Mouse (Mus musculus): Measurements from ENCODE around the gene Catip. TPM values are rescaled to one million over a fixed set of nuclear protein-coding genes. Genes with fewer than 3 reads are reported as not detected.
A peak's percentile ranks its signal among the peaks of the same experiment; 100 is the strongest.

Gene Catip
- polyA plus RNA-seq, 1 experiment, result 0.39 TPM

DNA sequence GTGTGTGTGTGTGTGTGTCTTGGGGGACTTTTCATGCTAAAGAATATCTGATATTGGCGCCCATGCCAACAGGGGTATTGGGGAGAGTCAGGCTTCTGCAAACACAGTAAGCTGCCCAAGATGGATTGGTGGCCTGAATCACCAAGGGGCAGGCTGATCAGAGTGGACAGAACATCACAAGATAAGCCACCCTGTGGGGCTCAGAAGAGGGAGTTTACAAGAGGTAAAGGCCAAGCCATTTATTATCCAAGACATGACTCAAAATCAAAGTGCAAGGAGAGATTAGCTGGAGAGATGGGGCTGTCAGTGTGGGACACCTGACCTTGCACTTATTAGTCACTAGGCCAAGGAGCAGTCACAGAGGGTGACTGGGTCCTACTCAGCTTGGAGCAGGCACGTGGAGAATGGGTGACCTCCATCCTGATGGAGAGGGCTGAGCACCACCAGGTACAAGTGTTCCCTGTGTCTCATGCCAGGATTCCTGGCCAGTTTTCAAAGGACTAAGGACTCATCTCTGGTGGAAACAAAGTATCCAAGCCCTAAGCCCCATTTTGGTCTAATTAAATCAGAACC lies 49.9 kb downstream of the Catip start:
- Histone ChIP-seq H3K27ac (ENCODE audit: insufficient read depth, low read depth, low read length) (peak overlapping the region; percentile 99), H3K36me3 (ENCODE audit: control insufficient read depth, insufficient read depth, low read length) (peaks cover 40% of the 10 kb centered on the region), H3K27me3 (ENCODE audit: control insufficient read depth, insufficient read depth, low read length) (no peaks in the 10 kb centered on the region), H3K4me1 (ENCODE audit: control insufficient read depth, insufficient read depth, insufficient read length, low read length) (peaks cover 17% of the 10 kb centered on the region; the same call in 1 of the 2 replicates), H3K4me3 (ENCODE audit: low read depth, low read length) (peak overlapping the region; percentile 48)
- 37% methylated on average over 2 of the region's 2 CpGs for WGBS
- no peak for TF ChIP-seq CTCF (IDR thresholded peaks at IDR 0.05; ENCODE audit: extremely low read depth, insufficient read length, insufficient replicate concordance, low read depth, low read length)
- TF ChIP-seq POLR2A (IDR thresholded peaks at IDR 0.05; ENCODE audit: low read depth, low read length), result peak; percentile 71; the same call in 1 of the 2 replicates

GRCm38 (mm10) chr1:74412711-74413110 lies 50.8 kb downstream of the Catip start:
- no peak for TF ChIP-seq POLR2A (IDR thresholded peaks at IDR 0.05; ENCODE audit: low read depth, low read length)
- TF ChIP-seq CTCF (IDR thresholded peaks at IDR 0.05; ENCODE audit: extremely low read depth, insufficient read length, insufficient replicate concordance, low read depth, low read length), result no peak

GRCm38 (mm10) chr1:74415143-74415542 lies 53.2 kb downstream of the Catip start:
- Histone ChIP-seq H3K4me3 (ENCODE audit: low read depth, low read length) (peak overlapping the region; percentile 42), H3K27me3 (ENCODE audit: control insufficient read depth, insufficient read depth, low read length) (no peaks in the 10 kb centered on the region), H3K36me3 (ENCODE audit: control insufficient read depth, insufficient read depth, low read length) (peaks cover 68% of the 10 kb centered on the region), H3K27ac (ENCODE audit: insufficient read depth, low read depth, low read length) (peak overlapping the region; percentile 94), H3K4me1 (ENCODE audit: control insufficient read depth, insufficient read depth, insufficient read length, low read length) (peaks cover 31% of the 10 kb centered on the region)
- TF ChIP-seq CTCF (IDR thresholded peaks at IDR 0.05; ENCODE audit: extremely low read depth, insufficient read length, insufficient replicate concordance, low read depth, low read length) (no peak), POLR2A (IDR thresholded peaks at IDR 0.05; ENCODE audit: low read depth, low read length) (peak; percentile 84)
- WGBS, result 20% methylated on average over 4 of the region's 4 CpGs

More at GRCm38 (mm10) chr1:74412711-74413110, 50.8 kb downstream of the Catip start:
- Histone ChIP-seq H3K36me3 (ENCODE audit: control insufficient read depth, insufficient read depth, low read length) (peaks cover 44% of the 10 kb centered on the region), H3K4me1 (ENCODE audit: control insufficient read depth, insufficient read depth, insufficient read length, low read length) (peaks cover 14% of the 10 kb centered on the region; the same call in 1 of the 2 replicates), H3K27ac (ENCODE audit: insufficient read depth, low read depth, low read length) (peak overlapping the region; percentile 94), H3K27me3 (ENCODE audit: control insufficient read depth, insufficient read depth, low read length) (no peaks in the 10 kb centered on the region), H3K4me3 (ENCODE audit: low read depth, low read length) (peak overlapping the region; percentile 39)
- WGBS, result 28% methylated on average over 8 of the region's 8 CpGs

Other genes with a start within 250 kb of the Catip start
- 79.6 and 87.0 TPM in 2 replicates for gene Tns1, start 237.7 kb upstream of the Catip start, polyA plus RNA-seq (2012; rRNA removed)
- gene Rufy4, start 236.6 kb upstream of the Catip start, polyA plus RNA-seq (2012; rRNA removed), result 0.11 TPM in 1 of 2 replicates, not detected in the other
- 0.11 and 0.41 TPM in 2 replicates for gene Cxcr2, start 208.1 kb upstream of the Catip start, polyA plus RNA-seq (2012; rRNA removed)
- gene Cxcr1, start 167.5 kb upstream of the Catip start, polyA plus RNA-seq (2012; rRNA removed), result not detected in 2 replicates
- gene Arpc2, start 126.0 kb upstream of the Catip start, polyA plus RNA-seq (2012; rRNA removed), result 110 and 323 TPM in 2 replicates
- gene Gpbar1, start 83.6 kb upstream of the Catip start, polyA plus RNA-seq (2012; rRNA removed), result 1.8 and 3.1 TPM in 2 replicates
- gene Aamp, start 77.4 kb upstream of the Catip start, polyA plus RNA-seq (2012; rRNA removed), result 81.6 and 160 TPM in 2 replicates
- 36.9 and 62.6 TPM in 2 replicates for gene Pnkd, start 77.2 kb upstream of the Catip start, polyA plus RNA-seq (2012; rRNA removed)
- gene Tmbim1, start 56.5 kb upstream of the Catip start, polyA plus RNA-seq (2012; rRNA removed), result 497 and 689 TPM in 2 replicates
- gene Slc11a1, start 13.1 kb downstream of the Catip start, polyA plus RNA-seq (2012; rRNA removed), result 12.7 and 17.9 TPM in 2 replicates
- 58.4 and 177 TPM in 2 replicates for gene Ctdsp1, start 29.4 kb downstream of the Catip start, polyA plus RNA-seq (2012; rRNA removed)
- gene Vil1, start 47.3 kb downstream of the Catip start, polyA plus RNA-seq (2012; rRNA removed), result 198 and 892 TPM in 2 replicates
- 9.0 and 16.4 TPM in 2 replicates for gene Cnot9, start 143.9 kb downstream of the Catip start, polyA plus RNA-seq (2012; rRNA removed)
- not detected in 2 replicates for gene Plcd4, start 180.8 kb downstream of the Catip start, polyA plus RNA-seq (2012; rRNA removed)
- 0.33 and 1.2 TPM in 2 replicates for gene Usp37, start 182.2 kb downstream of the Catip start, polyA plus RNA-seq (2012; rRNA removed)
- gene Zfp142, start 226.1 kb downstream of the Catip start, polyA plus RNA-seq (2012; rRNA removed), result 5.0 and 8.5 TPM in 2 replicates
- 5.3 and 5.9 TPM in 2 replicates for gene Bcs1l, start 226.2 kb downstream of the Catip start, polyA plus RNA-seq (2012; rRNA removed)
- gene Rnf25, start 239.3 kb downstream of the Catip start, polyA plus RNA-seq (2012; rRNA removed), result 18.8 and 31.3 TPM in 2 replicates
- 1.1 and 1.4 TPM in 2 replicates for gene Stk36, start 239.3 kb downstream of the Catip start, polyA plus RNA-seq (2012; rRNA removed)